Comparison of ENCODE assay signal across 11 mouse cellular contexts in the genomic region with DNA sequence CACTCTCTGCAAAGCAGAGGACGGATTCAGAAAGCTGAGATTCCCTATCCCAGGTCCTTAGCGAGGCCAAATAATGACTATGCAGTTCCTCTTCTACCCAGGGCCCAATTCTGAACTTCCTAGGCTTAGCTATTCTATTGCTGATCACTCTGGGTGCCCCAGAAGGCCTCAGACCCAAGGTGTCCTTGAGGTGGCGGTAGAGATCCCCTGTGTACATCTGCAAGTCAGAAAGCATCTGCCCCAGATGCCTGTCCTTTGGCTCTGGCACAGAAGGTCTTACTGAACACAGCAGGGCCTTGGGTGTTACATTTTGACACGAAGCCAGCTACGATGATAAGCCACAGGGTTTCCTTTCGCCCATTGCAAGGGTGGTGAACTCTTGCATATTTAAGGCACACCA. TPM values are rescaled to one million over a fixed set of nuclear protein-coding genes. Genes with fewer than 3 reads are reported as not detected.
DNase-seq lines count a peak whose midpoint lies in the region; ATAC-seq lines count a peak whose summit lies in the region.
"Had no signal": no experiment of that assay in that cellular context is flagged by ENCODE, and none has a peak within 500 bp of the region (broad histone marks: within the 10 kb centered on the region; RNA-seq: fewer than 3 reads in every experiment).

No protein-coding gene starts in this region.

- peaks cover 19% of the 10 kb centered on the region for H3K27me3 ChIP-seq in hindbrain, embryonic 14.5 days (ENCODE audit: control insufficient read depth, insufficient read depth, low read length)

- 39% methylated on average over 6 of the region's 6 CpGs for WGBS in hindbrain, embryonic 14.5 days

- no peaks in the 10 kb centered on the region for H3K36me3 ChIP-seq in hindbrain, embryonic 14.5 days (replicated peaks; ENCODE audit: control insufficient read depth, insufficient read depth)
- H3K36me3 ChIP-seq: G1E; heart, embryonic 13.5 days; stomach, embryonic 15.5 days had no signal

- H3K9me3 ChIP-seq in hindbrain, embryonic 14.5 days (ENCODE audit: control insufficient read depth, low read length), result no peaks in the 10 kb centered on the region
- H3K9me3 ChIP-seq: G1E; heart, embryonic 13.5 days; stomach, embryonic 15.5 days had no signal

- H3K4me3 ChIP-seq in hindbrain, embryonic 14.5 days (replicated peaks; ENCODE audit: low read length), result no peak overlapping the region
- H3K4me3 ChIP-seq: heart, embryonic 13.5 days; stomach, embryonic 15.5 days had no signal

- peaks cover 5% of the 10 kb centered on the region; the same call in 1 of the 2 replicates for H3K4me1 ChIP-seq in hindbrain, embryonic 14.5 days (replicated peaks; ENCODE audit: control insufficient read depth, insufficient read depth, low read length)
- H3K4me1 ChIP-seq: stomach, embryonic 15.5 days had no signal

- no peak overlapping the region for H3K27ac ChIP-seq in hindbrain, embryonic 14.5 days
- H3K27ac ChIP-seq: heart, embryonic 13.5 days had no signal

- H3K9ac ChIP-seq in hindbrain, embryonic 14.5 days, result no peak overlapping the region
- H3K9ac ChIP-seq: heart, embryonic 13.5 days; stomach, embryonic 15.5 days had no signal

- DNase-seq in embryo, embryonic 10.5 days (ENCODE audit: low spot score), result peak; percentile 35
- no peak for DNase-seq in embryo, embryonic 11 days
- DNase-seq in spleen, postnatal 36 days (ENCODE audit: low spot score in 2 of 2), result peak; percentile 39 to 53
- DNase-seq in spleen, adult 12 weeks (ENCODE audit: low spot score), result no peak
- peak; percentile 49 for DNase-seq in lung, postnatal 10 days
- peak; percentile 68 to 75 for DNase-seq in thymus, postnatal 36 days
- no peak for DNase-seq in hindbrain, embryonic 14.5 days (ENCODE audit: low spot score)
- no peak for DNase-seq in neural tube, embryonic 10.5 days (ENCODE audit: extremely low spot score, low spot score)

- no peak for ATAC-seq in hindbrain, embryonic 14.5 days (ENCODE audit: low FRiP score)

- H3K4me2 ChIP-seq in hindbrain, embryonic 14.5 days (replicated peaks), result no peak overlapping the region
- H3K4me2 ChIP-seq: heart, embryonic 13.5 days had no signal

RNA-seq across cellular contexts. Expression of gene Lefty2, which starts 3.1 kb away (rescaled TPM):
- 1.5 and 3.2 TPM in 2 replicates for polyA plus RNA-seq in hindbrain, embryonic 14.5 days (2014; fragmentation: Nextera tagmentation; extraction: Ambion mirVana)
- polyA plus RNA-seq: G1E; stomach, embryonic 15.5 days had no signal

RNA-seq across cellular contexts. Expression of gene Pycr2, which starts 14.3 kb away (rescaled TPM):
- polyA plus RNA-seq in hindbrain, embryonic 14.5 days (2014; fragmentation: Nextera tagmentation; extraction: Ambion mirVana), result 63.0 and 68.0 TPM in 2 replicates

RNA-seq across cellular contexts. Expression of gene Sde2, which starts 38.9 kb away (rescaled TPM):
- 26.9 and 28.2 TPM in 2 replicates for polyA plus RNA-seq in hindbrain, embryonic 14.5 days (2014; fragmentation: Nextera tagmentation; extraction: Ambion mirVana)

RNA-seq across cellular contexts. Expression of gene Lefty1, which starts 45.0 kb away (rescaled TPM):
- 0.20 and 0.41 TPM in 2 replicates for polyA plus RNA-seq in hindbrain, embryonic 14.5 days (2014; fragmentation: Nextera tagmentation; extraction: Ambion mirVana)
- polyA plus RNA-seq: G1E had no signal

RNA-seq across cellular contexts. Expression of gene Tmem63a, which starts 52.3 kb away (rescaled TPM):
- 1.5 and 1.6 TPM in 2 replicates for polyA plus RNA-seq in hindbrain, embryonic 14.5 days (2014; fragmentation: Nextera tagmentation; extraction: Ambion mirVana)

Comparison
In these comparisons a context has a peak if more than half of its experiments do, and no peak if none do; other contexts are left out.
1. DNase-seq: peak in embryo, embryonic 10.5 days (single experiment), spleen, postnatal 36 days (2 of 2), lung, postnatal 10 days (single experiment) and thymus, postnatal 36 days (2 of 2); none in embryo, embryonic 11 days (single experiment), spleen, adult 12 weeks (single experiment), hindbrain, embryonic 14.5 days (single experiment) and neural tube, embryonic 10.5 days (single experiment).